Mouse (Mus musculus): ENCODE results near the gene Clcn2. TPM values are rescaled to one million over a fixed set of nuclear protein-coding genes. Genes with fewer than 3 reads are reported as not detected.
"Not testable (repeated sequence)": the region's sequence is repeated elsewhere in the genome, so short reads cannot be mapped to it uniquely, and the experiment has no call there.

Clcn2 gene
- polyA plus RNA-seq, 1 experiment: 107 TPM

GRCm38 (mm10) chr16:20670291-20670690, 47.3 kb downstream of the Clcn2 start:
- no peak for DNase-seq (ENCODE audit: extremely low spot score in 1 of 2, low spot score in 1 of 2)

GRCm38 (mm10) chr16:20668013-20668412, 49.5 kb downstream of the Clcn2 start, which contains the start of gene Eif4g1:
Gene Eif4g1, plus strand, starts transcription at chr16:20668313.
- not testable (repeated sequence) for DNase-seq (ENCODE audit: extremely low spot score in 1 of 2, low spot score in 1 of 2)

GRCm38 (mm10) chr16:20657661-20658060, 59.9 kb downstream of the Clcn2 start:
- no peak for DNase-seq (ENCODE audit: extremely low spot score in 1 of 2, low spot score in 1 of 2)

- no peak for DNase-seq (ENCODE audit: extremely low spot score in 1 of 2, low spot score in 1 of 2)
These were observed 64.2 kb downstream of the Clcn2 start for GRCm38 (mm10) chr16:20653315-20653714.

Other genes starting within 250 kb of the Clcn2 start
- 40.7 and 46.6 TPM in 2 replicates for gene Eif2b5, start 218.9 kb downstream of the Clcn2 start, polyA plus RNA-seq (2012; rRNA removed)
- 50.7 and 54.1 TPM in 2 replicates for gene Dvl3, start 200.8 kb downstream of the Clcn2 start, polyA plus RNA-seq (2012; rRNA removed)
- 1,374 and 1,412 TPM in 2 replicates for gene Ap2m1, start 182.3 kb downstream of the Clcn2 start, polyA plus RNA-seq (2012; rRNA removed)
- 72.5 and 86.0 TPM in 2 replicates for gene Abcf3, start 169.2 kb downstream of the Clcn2 start, polyA plus RNA-seq (2012; rRNA removed)
- gene Vwa5b2, start 128.3 kb downstream of the Clcn2 start, polyA plus RNA-seq (2012; rRNA removed): 70.4 and 77.5 TPM in 2 replicates
- 2.3 and 3.2 TPM in 2 replicates for gene Eef1akmt4, start 106.2 kb downstream of the Clcn2 start, polyA plus RNA-seq (2012; rRNA removed)
- gene Gm49333, start 106.1 kb downstream of the Clcn2 start, polyA plus RNA-seq (2012; rRNA removed): 0.14 TPM in 1 of 2 replicates, not detected in the other
- 19.0 and 21.1 TPM in 2 replicates for gene Alg3, start 106.0 kb downstream of the Clcn2 start, polyA plus RNA-seq (2012; rRNA removed)
- gene Camk2n2, start 96.5 kb downstream of the Clcn2 start, polyA plus RNA-seq (2012; rRNA removed): 125 and 142 TPM in 2 replicates
- gene Ece2, start 87.9 kb downstream of the Clcn2 start, polyA plus RNA-seq (2012; rRNA removed): 36.6 and 42.7 TPM in 2 replicates
- 155 and 184 TPM in 2 replicates for gene Psmd2, start 66.1 kb downstream of the Clcn2 start, polyA plus RNA-seq (2012; rRNA removed)
- 164 and 169 TPM in 2 replicates for gene Eif4g1, start 49.4 kb downstream of the Clcn2 start, polyA plus RNA-seq (2012; rRNA removed)
- gene Fam131a, start 24.5 kb downstream of the Clcn2 start, polyA plus RNA-seq (2012; rRNA removed): 253 and 271 TPM in 2 replicates
- gene Polr2h, start 81 bp downstream of the Clcn2 start, polyA plus RNA-seq (2012; rRNA removed): 42.6 and 45.7 TPM in 2 replicates
- 38.8 and 49.9 TPM in 2 replicates for gene Chrd, start 15.4 kb upstream of the Clcn2 start, polyA plus RNA-seq (2012; rRNA removed)
- gene Thpo, start 16.8 kb upstream of the Clcn2 start, polyA plus RNA-seq (2012; rRNA removed): 15.5 and 18.2 TPM in 2 replicates

Data from frontal cortex, adult 2 months (tissue).